Mouse (Mus musculus): ENCODE measurements around the gene Ppp1r14d.

Ppp1r14d gene

DNA sequence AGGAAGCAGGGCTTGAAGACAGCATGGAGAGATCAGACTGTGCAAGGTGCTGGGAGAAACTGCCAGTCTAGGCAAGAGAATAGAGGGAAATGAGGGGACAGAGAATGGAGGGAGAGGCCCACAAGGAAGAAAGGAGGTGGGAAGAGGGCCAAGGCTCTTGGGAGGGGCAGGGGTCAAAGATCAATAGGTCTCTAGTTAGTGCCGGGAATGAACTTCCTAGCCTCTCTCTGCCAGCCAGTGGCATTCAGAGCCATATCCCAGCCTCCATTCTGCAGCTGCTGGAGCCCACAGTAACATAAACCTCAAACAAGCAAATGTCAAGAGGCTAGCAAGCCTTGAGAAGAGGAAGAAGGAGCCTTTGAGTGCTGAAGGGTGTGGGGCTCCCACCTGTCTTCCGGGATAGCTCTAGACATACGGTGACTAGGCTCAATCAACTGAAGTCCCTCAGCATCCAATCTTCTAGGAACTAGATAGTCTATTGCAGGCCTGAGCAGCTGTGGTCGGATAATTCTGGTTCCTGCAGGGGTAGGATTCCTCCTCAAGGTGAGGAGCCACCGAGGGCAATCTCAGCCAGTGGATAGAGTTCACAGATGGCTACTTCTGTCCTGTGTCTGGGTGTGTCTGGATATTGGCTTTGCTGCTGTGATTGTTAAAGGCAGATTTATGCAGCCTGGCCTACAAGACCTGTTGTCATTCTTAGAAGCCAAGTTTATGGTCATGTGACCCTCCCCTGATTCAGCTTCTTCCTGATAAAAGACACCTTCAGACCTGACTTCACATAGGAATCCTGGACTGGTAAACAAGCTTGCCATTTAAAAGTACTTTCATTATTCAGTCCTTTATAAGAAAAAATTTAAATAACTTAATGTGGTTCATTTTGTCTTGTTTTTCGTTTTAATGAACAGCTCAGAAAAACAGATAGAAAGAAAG is at the start of gene Ppp1r14d:
Gene Ppp1r14d (minus strand): TSS at position 132 of the 930 bp plus-strand sequence.
- no peak for ATAC-seq (ENCODE audit: insufficient number of reproducible peaks, low FRiP score, low TSS enrichment)

DNA sequence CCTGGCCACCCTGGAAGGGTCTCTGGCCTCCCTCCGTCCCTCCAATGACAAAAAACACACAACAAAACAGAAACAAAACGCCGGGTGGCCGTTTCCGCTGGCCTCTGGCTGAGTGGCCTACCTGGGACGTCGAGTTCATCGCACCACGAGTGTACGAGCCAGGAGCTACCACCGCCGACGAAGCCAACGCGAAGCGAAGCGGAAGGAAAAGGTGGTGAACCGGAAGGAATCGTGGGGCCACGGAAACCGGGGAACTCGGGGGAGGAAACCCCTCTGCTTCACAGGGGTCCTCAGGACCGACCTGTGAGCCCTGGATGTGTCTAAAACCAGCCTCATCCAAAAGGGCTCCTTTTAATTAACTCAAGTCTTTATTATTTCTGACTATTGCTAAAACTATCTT is 48.1 kb upstream of the Ppp1r14d start:
- no peak for ATAC-seq (ENCODE audit: insufficient number of reproducible peaks, low FRiP score, low TSS enrichment)

DNA sequence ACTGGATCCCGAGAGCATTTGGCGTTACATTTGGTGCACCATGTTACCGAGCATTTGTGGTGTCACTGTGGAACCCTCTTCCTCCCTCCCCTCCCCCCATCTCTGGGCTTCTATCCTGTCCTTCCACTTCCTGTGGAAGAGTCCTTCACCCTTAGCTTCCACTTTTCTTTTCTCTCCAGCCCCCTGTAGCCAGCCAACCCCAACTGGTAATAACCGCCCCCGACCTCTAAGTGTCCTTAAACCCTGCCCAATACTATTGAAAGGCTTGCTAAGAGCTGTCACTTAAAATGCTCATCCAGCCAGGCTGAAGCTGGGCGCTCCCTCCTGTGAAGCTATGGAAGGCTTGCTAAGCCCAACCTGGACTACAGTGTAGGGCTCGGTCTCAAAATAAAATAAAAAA is 47.2 kb upstream of the Ppp1r14d start:
- no peak for ATAC-seq (ENCODE audit: insufficient number of reproducible peaks, low FRiP score, low TSS enrichment)

DNA sequence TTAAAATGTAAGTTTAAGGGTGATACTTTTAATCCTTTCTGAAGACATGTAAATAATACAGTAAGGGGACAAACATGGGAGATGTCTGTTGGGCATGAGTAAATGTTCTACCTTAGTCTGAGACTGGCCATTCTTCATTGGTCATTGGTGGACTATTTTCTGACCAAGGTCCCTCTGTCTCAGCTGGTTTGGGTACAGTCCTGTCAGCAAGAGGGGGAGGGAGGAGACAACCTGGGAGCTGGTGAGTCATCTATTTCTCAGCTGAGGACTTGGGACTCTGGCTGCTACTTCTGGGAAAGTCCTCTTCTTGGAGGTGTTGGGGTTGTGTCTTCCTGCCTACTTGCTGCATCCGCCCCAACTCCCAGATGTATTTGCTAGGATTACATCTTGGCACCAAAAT is 44.4 kb upstream of the Ppp1r14d start:
- no peak for ATAC-seq (ENCODE audit: insufficient number of reproducible peaks, low FRiP score, low TSS enrichment)

DNA sequence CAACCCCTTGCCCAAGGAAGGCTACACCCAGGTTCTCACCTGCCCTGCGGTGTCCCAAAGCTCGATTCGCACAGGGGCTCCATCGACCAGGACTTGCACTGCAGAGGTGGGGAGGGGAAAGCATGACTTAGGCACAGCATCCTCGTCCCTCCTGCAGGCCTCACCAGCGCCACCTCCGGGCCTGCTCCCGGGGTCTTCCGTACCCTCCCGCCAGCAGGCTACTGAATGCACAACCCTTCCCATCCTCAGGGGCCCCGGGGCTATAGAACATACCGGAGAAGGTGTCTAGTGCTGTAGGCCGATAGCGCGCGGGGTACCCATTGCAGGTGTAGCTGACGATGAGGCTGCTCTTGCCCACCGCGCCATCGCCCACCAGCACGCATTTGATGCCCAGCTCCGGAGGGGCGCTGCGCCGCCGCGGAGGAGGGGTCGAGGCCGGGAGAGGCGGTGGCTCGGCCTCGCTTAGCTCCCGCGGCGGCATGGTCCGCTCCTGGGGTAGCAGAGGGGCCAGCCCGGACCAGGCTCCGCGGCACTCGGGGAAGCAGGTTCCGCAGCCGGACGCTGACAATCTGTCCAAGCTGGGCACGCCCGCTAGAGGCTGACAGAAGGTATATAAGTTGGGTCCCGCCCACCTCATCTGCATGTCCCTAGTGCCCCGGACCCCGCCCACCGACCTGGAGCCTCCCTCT is 41.1 kb upstream of the Ppp1r14d start, which contains the start of gene Rhov:
Gene Rhov (minus strand): TSS at position 630 of the 689 bp plus-strand sequence.
- ATAC-seq (ENCODE audit: insufficient number of reproducible peaks, low FRiP score, low TSS enrichment), result peak; percentile 93

DNA sequence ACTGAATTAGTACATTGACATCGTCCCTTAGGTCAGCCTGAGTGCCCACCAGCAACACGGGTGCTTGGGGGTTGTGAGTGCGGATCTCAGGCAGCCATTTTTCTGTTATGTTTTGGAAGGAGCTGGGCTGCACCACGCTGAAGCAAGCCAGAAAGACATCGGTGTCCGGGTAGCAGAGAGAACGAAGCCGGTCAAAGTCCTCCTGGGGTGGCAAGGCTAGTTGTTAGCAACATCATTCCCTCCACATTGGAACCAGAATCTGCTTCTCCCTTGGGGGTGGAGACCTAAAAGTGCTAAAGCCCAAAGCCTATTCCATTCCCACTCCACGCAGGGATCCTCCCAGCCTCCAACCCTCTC is 40.6 kb upstream of the Ppp1r14d start:
- ATAC-seq (ENCODE audit: insufficient number of reproducible peaks, low FRiP score, low TSS enrichment), result peak; percentile 21; the same call in 1 of the 2 replicates

DNA sequence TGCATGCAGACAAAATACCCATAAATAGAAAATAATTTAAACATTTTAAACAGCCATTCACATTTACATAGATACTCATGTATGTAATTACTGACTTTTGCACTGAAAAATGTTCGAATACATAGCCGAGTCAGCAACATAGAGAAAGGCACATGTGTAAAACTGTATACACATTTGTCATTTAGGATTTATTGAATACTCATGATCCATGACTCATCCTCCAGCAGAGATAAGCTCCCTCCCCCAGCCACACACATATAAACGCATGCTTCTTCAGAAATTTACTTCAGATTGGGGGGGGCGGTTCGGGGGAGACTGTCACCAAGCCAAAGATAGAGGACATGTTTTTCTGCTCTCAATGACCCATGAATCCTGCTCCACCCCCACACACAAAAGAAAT is 34.1 kb upstream of the Ppp1r14d start:
- no peak for ATAC-seq (ENCODE audit: insufficient number of reproducible peaks, low FRiP score, low TSS enrichment)

DNA sequence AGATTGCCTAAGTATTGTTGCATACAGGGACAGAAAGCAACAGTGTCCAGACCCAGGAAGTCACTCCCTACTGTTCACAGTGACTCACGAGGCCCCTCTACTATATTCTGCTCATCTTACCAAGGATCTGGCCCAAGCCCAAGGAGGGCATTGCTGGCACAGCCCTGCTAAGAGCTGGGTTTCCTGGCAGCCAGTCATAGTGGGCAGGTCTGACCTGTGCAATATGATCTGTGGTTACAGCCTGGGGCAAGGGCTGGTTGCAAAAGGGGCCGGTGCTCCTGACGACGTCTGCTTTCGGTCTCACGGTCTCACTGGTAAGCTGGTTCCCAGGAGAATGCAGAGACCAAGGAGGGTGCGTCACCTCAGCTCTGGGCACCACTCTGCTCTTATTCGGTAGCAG is 33.3 kb upstream of the Ppp1r14d start:
- no peak for ATAC-seq (ENCODE audit: insufficient number of reproducible peaks, low FRiP score, low TSS enrichment)

DNA sequence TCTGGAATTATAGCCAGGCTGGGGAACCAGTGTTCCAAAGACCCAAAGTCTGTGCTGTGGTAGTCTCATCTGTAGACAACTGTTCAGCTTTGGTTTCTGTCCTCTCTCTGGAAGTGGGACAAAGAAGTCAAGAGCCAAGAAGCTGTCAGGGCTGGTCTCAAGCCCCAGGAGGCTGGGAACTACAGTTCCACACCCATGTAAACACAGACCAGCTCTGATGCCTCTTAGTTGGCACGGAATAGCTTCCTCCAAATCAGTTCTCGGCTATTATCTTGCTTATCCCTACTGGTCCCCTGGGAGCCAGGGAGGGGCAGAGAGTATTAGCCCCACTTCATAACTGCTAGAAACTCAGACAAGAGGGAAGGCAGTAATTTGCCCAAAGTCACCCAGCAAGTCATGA is 31.6 kb upstream of the Ppp1r14d start:
- no peak for ATAC-seq (ENCODE audit: insufficient number of reproducible peaks, low FRiP score, low TSS enrichment)

DNA sequence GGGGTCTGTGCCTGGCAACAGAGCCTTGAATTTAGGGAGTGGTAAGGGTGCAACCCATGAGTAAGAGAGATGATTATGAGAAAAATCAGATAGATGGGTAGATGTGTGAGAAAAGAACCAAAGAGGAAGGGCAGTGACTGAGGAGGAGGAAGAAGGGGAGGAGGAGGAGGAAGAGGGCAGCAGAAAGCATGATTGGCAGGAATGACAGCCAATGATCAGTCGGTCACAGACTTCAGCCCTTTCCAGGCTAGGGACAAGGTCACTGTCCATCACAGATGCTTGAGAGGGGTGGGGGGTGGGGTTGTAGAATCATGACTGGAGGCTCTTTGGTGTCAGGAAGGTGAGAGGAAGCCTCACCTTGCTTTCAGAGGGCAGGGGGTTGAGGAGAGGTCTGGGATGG is 30.8 kb upstream of the Ppp1r14d start:
- ATAC-seq (ENCODE audit: insufficient number of reproducible peaks, low FRiP score, low TSS enrichment), result no peak

DNA sequence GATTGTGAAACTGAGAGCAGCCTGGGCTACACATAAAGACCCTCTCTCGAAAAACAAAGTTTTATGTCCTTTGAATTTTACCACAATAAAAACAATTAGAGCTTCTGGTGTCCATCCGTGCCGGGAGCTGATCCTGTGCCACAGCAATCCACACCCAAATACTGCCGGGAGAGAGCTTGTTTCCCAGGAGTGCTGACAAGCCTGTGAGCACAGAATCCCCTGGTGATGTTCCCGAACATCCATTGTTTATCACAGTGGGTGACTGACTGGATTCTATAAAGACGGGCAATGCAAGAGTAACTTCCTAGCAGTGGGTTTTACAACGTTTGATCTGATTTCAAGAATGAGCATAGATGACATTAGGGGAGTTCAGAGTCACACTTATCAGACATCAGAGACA is 25.3 kb upstream of the Ppp1r14d start:
- no peak for ATAC-seq (ENCODE audit: insufficient number of reproducible peaks, low FRiP score, low TSS enrichment)

DNA sequence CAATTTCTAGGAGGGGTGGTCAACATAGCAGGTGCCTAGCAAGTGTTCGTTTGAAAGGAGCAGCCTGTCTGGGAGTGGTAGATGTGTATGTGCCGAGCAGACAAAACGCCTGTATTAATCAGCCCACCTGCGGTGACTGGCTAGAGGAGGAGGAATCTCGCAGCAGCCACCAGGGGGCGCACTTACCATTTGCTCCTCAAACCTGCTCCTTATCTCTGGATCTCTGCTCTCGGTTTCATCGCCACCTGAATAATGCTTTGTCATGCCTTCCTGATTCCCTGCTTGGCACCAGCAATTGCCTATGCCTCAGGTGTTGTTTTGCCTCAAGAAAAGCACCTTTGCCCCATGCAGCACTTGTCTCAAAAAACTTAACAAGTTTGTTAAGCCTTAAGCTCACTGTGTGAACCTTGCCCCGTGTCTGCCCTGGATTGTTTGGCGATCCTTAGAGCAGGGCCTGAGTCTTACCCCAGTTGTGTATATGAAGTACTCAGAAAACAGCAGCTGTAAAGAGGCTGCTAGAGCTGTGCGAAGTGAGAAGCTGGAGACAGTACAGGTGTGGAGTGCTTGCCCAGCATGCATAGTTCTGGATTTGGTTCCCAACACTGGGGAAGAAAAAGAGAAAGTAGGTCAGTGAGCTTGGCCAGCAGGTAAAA is 21.2 kb upstream of the Ppp1r14d start:
- peak; percentile 81 for ATAC-seq (ENCODE audit: insufficient number of reproducible peaks, low FRiP score, low TSS enrichment)

DNA sequence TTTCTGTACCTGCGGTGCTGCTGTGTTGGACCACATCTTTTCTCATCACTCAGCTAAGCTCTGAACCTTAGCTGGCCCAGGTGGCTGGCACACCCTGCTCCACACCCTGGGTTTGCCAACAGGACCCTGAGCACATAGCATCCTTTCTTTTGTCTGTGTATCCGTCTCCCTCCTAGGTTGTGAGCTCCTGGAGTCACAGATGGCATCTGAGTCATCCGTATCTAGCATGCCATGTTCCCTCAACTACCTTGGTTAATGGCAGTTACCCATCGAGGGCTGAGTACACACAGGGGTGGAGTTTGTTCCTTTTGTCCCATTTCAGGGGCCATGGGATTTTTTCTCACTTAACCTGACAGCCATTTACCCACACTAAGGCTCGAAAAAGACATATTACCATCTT is 20.7 kb upstream of the Ppp1r14d start:
- 0 out of 2 replicates have a peak, but pooled peaks have one; percentile 7 for ATAC-seq (ENCODE audit: insufficient number of reproducible peaks, low FRiP score, low TSS enrichment)

DNA sequence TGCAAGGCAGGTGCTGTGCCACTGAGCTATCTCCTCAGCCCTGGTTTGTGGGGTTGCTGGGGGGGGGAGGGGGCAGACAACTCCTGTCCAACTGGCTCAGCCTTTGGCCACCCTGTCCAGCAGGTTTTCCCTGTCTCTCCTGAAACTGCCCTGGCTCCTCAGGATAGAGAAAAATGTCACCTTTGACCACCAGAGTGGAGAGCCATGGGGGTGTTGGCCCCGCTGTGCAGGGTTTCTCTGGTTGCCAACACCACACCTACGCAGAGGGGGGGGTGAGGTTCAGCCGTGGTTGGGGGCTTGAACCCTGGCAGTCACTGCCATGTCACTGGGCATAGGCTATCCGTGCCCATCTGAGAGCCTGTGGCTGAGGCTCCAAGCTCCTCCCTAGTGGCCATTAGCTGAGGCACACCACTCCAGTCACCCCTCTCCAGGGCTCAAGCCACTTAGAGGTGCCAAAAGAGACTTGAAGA is 19.9 kb upstream of the Ppp1r14d start:
- no peak for ATAC-seq (ENCODE audit: insufficient number of reproducible peaks, low FRiP score, low TSS enrichment)

DNA sequence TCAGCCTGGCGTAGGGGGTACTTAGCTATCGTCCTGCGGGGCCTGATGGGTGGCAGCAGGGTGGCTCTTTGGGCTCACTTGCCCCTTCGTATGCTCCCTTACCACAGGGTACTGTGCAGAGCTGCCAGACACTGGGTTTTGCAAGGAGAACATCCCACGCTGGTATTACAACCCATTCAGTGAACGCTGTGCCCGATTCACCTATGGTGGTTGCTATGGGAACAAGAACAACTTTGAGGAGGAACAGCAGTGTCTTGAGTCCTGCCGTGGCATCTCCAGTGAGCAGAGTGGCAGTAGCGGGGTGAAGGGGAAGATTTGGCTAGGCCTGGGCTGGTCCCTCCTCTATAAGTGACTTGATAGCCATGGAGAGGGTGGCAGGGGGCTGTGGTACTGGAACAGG is 18.2 kb upstream of the Ppp1r14d start:
- ATAC-seq (ENCODE audit: insufficient number of reproducible peaks, low FRiP score, low TSS enrichment), result no peak

DNA sequence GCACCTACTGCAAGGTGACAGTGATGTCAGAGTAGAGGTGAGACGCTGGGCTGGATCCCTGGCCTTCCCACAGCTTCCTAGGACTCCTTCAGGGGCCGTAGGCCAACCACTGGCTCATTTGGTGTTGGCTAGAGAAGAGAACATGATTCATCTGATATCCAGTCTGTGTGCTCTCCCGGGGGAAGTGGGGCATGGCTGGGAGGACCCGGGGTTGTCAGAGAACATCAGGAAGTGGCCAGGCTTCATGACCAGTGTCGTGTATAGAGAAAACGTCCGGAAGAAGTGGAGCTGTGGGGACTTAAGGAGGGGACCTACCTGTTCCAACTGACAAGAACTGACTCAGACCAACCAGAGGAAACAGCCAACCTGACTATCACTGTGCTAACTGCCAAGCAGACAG is 15.5 kb upstream of the Ppp1r14d start:
- no peak for ATAC-seq (ENCODE audit: insufficient number of reproducible peaks, low FRiP score, low TSS enrichment)

DNA sequence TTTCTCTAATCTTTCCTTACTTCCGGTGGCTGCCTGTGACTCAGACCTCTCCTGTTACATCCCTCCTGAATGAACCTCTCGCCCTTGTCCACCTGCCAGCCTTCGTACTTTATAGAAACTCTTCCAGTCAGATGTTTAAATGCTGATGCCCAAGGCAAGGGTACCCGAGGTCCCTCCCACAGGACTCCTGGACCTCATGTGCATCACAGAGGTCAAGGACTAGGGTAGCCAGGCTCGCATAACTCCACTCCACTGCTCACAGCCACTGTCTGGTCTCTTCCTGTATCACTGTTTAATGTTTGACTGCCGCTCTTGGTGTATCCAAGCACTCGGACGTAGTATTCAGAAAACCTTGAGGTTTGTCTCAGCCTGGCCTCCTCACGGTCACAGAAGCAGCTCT is 12.8 kb upstream of the Ppp1r14d start:
- no peak for ATAC-seq (ENCODE audit: insufficient number of reproducible peaks, low FRiP score, low TSS enrichment)

DNA sequence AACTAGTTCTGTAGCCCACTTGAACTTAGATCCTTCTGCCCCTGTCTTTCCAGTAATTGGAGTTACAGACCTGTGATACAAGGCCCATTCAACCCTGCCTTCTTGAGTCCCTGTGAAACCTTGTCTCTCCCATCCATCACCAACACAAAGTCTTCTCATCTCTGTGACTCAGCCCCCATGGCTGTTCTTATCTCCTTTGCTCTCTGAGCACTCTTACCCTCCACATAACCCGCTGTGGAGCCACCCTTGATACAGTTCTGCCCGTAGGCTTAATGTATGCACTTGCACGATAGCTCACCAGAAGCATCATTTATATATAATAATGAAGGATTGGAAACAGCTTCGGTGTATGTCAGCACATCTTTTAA is 11.1 kb upstream of the Ppp1r14d start:
- no peak for ATAC-seq (ENCODE audit: insufficient number of reproducible peaks, low FRiP score, low TSS enrichment)

DNA sequence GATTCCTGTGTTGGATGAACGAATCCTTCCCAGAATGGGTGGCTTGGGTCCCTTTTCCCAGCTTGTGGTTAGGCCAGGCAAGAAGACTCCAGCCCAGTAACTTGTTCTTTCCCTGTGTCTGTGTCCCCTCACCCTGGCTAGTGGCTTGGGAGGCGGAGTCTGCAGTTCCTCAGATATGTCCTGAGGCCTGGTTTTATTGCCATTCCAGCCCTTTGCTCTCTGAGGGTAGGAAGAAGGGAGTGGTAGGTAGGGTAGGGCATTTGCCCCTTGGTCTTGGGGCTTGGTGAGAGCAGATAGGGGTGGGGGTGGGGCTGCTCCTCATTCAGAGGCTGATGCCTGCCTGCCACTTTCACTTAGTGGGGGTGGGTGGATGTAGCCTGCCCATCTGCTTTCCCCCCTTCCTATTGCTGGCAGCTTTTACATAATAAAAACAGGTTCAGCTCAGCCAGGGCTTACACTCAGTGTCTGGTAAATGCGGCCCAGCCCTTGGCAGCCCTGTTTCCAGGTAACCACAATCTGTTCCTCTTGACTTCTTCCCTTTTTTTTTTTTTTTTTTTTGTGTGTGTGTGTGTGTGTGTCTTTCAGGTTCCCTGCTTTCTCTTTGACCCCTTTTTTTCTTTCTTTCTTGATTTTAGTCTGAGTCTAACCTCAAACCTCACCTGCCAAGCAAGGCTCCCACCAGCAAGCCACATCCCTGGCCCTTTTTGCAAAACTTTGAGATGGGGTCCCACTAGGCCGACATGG is 10.5 kb upstream of the Ppp1r14d start:
- no peak for ATAC-seq (ENCODE audit: insufficient number of reproducible peaks, low FRiP score, low TSS enrichment)

DNA sequence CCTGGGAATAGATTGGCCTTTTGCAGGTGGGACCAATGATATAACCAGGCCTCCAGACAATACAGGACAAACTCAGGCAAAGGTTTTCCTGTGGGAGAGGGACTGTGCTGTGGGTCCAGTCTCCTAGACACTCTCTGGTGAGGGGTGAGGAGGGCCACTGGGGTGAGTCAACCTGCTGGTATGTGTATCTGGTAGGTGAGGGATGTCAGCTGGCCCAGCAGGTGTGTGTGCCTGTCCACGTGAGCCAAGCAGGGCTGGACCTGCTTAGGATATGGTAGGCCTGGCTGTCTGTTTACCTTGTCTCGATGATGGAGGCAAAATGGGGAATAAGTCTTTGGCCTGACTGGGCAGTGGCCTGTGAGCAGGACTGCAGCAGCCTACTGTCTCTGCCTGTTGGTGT is 9.0 kb upstream of the Ppp1r14d start:
- no peak for ATAC-seq (ENCODE audit: insufficient number of reproducible peaks, low FRiP score, low TSS enrichment)

DNA sequence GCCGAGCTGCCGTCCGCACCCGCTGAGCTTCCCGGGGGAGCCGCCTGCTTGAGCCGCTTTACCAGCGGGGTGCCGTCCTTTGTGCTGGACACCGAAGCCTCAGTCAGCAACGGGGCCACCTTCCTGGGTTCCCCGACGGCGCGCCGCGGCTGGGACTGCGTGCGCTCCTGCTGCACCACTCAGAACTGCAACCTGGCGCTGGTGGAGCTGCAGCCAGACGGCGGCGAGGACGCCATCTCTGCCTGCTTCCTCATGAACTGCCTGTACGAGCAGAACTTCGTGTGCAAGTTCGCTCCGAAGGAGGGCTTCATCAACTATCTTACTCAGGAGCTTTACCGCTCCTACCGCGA is 8.1 kb upstream of the Ppp1r14d start:
- ATAC-seq (ENCODE audit: insufficient number of reproducible peaks, low FRiP score, low TSS enrichment), result no peak
